Mouse (Mus musculus): ENCODE measurements around the gene Tmcc3.
"Not testable (repeated sequence)": the region's sequence is repeated elsewhere in the genome, so short reads cannot be mapped to it uniquely, and the experiment has no call there.

The Tmcc3 gene

GRCm38 (mm10) chr10:94575958-94576357 is 264.2 kb downstream of the Tmcc3 start:
- ATAC-seq (ENCODE audit: low TSS enrichment): peak; percentile 50; the same call in 1 of the 2 replicates

DNA sequence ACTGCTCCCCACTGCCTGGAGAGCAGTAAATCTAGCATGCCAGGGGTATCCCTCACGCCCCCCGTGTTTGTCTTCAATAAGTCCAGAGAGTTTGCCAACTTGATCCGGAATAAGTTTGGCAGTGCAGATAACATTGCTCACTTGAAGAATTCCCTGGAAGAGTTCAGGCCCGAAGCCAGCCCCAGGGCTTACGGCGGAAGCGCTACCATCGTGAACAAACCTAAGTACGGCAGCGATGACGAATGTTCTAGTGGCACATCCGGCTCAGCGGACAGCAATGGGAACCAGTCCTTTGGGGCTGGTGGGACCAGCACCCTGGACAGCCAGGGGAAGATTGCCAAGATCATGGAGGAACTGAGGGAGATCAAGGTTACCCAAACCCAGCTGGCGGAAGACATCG is 267.1 kb downstream of the Tmcc3 start:
- no peak for ATAC-seq (ENCODE audit: low TSS enrichment)

GRCm38 (mm10) chr10:94581384-94581783 is 269.6 kb downstream of the Tmcc3 start:
- ATAC-seq (ENCODE audit: low TSS enrichment): no peak

DNA sequence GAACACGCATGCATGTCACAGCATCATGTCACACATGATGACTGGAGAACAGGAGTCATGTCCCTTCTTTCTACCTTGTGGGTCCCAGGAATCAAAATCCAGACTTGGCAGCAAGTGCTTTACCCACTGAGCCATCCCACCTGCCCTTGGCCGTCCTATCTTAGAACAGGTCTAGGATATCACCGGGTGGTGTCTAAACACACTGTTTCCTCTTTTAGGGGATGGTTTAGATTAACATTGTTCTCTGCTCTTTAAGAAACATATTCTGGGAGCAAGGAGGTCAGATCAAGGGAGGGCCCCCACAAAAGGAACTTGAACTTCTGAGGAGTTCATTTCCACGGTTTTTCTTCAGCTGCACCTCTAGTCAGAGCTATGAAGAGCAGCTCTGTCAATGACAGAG is 272.0 kb downstream of the Tmcc3 start:
- no peak for ATAC-seq (ENCODE audit: low TSS enrichment)

GRCm38 (mm10) chr10:94584851-94585359 is 273.2 kb downstream of the Tmcc3 start:
- peak; percentile 86 for ATAC-seq (ENCODE audit: low TSS enrichment)

GRCm38 (mm10) chr10:94585819-94586218 is 274.1 kb downstream of the Tmcc3 start:
- no peak for ATAC-seq (ENCODE audit: low TSS enrichment)

GRCm38 (mm10) chr10:94588976-94589375 is 277.2 kb downstream of the Tmcc3 start:
- no peak for ATAC-seq (ENCODE audit: low TSS enrichment)

DNA sequence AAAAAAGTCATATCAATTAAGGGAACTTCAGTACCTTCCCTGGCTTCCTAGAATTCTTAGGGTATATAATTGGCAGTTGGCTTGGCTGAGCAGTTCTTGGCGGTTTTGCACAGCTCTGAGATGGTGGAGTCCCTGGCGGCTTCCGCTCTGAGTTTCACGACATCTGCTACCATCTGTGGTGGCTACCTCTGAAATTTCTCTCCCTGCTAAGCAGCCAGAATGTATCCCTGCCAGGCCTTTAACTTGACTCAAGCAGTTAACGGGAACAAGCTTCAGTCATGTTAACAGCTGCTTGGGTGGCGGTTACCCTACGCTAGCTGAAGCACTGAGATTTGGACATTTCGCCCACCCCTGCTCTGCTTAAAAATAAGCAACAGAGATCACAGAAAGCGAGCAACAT is 284.0 kb downstream of the Tmcc3 start:
- ATAC-seq (ENCODE audit: low TSS enrichment): peak; percentile 98

- ATAC-seq (ENCODE audit: low TSS enrichment): not testable (repeated sequence)
These were observed 288.1 kb downstream of the Tmcc3 start for GRCm38 (mm10) chr10:94599846-94600245.

- ATAC-seq (ENCODE audit: low TSS enrichment): no peak
These were observed 289.3 kb downstream of the Tmcc3 start for GRCm38 (mm10) chr10:94601034-94601433.

GRCm38 (mm10) chr10:94605491-94605890 is 293.7 kb downstream of the Tmcc3 start:
- no peak for ATAC-seq (ENCODE audit: low TSS enrichment)

DNA sequence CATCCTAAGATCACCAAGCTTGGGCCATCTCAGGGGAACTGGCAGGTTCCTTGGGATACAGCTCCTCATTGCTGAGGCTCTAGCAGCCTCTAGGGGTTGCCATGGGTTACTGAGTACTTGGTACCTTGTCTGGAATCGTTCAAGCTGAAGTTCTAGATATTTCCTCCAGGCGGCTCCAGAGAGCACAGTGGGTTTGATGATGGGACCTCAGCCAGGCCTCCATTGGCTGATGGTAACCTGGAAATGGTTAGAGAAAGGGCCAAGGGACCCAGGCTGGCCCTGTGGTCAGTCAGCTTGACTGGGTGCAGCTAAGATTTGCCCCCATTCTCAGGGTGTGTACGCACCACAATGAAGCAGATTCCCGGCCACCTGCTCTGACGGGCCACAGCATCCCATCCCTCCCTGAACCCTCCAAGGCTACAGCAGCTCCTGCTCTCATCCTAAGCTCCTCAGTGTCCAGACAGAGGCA is 297.6 kb downstream of the Tmcc3 start:
- peak; percentile 99 for ATAC-seq (ENCODE audit: low TSS enrichment)

DNA sequence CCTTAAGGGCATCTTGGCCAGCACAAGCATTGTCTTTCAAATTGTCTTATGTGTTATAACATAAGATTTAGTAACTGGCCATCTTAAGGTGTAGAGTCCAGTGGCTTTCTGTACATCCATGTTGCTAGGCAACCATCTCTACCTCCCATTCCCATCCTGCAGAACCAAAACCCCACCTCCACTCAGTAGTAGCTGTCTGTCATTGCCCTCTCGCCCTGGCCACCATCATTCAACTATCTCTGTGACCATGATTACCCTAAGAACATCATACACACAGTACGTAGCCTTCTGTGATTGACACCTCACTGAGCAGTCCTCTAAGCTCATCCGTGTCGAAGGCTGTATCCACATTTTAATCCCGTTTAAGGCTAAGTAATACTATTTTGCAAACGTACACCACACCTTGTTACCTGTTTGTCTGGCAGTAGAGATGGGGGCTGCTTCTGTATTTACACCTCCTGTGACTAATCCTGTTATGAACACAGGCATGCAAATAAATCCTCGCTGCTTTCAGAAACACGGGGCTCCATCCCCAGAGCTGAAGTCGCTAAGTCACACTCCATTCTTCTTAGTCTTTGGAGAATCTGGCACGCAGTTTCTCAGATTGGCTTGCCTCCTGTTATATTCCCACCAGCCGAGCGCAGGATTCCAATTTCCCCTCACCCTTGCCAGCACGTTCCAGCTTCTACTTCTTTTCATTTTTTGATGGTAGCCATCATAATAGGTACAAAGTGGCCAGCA is 299.6 kb downstream of the Tmcc3 start:
- ATAC-seq (ENCODE audit: low TSS enrichment): no peak

GRCm38 (mm10) chr10:94611969-94612440 is 300.3 kb downstream of the Tmcc3 start:
- no peak for ATAC-seq (ENCODE audit: low TSS enrichment)

DNA sequence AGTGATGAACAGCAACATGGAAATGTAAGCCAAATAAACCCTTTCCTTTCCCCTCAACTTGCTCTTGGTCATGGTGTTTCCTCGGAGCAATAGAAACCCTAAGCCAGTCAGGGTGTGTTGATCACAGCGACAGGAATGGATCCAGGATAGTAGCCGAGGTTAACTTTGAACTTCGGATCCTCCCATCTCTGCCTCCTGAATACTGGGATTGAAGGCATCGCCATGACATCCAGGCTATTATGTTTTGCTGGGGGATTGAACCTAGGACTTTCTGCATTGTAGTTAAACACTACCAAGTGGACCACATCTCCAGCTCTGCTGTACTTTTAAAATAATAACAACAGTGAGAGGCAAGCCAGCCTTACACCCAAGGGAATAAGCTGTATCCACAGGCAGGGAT is 307.8 kb downstream of the Tmcc3 start:
- ATAC-seq (ENCODE audit: low TSS enrichment): no peak

GRCm38 (mm10) chr10:94620561-94620960 is 308.8 kb downstream of the Tmcc3 start:
- ATAC-seq (ENCODE audit: low TSS enrichment): peak; percentile 7; the same call in 1 of the 2 replicates

GRCm38 (mm10) chr10:94621420-94622225 is 309.9 kb downstream of the Tmcc3 start:
- ATAC-seq (ENCODE audit: low TSS enrichment): no peak

- ATAC-seq (ENCODE audit: low TSS enrichment): no peak
These were observed 310.5 kb downstream of the Tmcc3 start for GRCm38 (mm10) chr10:94622281-94622680.

GRCm38 (mm10) chr10:94622828-94623227 is 311.1 kb downstream of the Tmcc3 start:
- no peak for ATAC-seq (ENCODE audit: low TSS enrichment)

DNA sequence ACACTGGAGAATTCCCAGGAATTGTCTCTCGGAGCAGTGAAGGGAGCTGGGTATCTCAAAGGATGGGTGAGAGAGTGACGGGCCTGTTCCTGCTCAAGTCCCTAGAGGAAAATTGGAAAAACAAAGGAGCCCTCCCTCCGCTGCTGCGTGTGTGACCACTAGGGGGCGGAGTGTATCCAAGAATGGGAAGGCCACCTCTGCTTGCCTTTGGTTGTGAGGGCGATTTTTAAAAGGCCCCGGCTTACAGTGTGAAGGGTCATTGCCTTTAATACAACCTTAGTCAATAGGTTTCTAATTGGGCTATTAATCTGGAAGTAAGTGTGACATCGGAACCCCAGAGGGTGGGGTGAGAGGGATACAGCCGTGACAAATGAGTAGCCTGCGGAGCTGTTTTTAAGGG is 311.9 kb downstream of the Tmcc3 start:
- ATAC-seq (ENCODE audit: low TSS enrichment): peak; percentile 91

- ATAC-seq (ENCODE audit: low TSS enrichment): no peak
These were observed 313.3 kb downstream of the Tmcc3 start for GRCm38 (mm10) chr10:94625036-94625435.

DNA sequence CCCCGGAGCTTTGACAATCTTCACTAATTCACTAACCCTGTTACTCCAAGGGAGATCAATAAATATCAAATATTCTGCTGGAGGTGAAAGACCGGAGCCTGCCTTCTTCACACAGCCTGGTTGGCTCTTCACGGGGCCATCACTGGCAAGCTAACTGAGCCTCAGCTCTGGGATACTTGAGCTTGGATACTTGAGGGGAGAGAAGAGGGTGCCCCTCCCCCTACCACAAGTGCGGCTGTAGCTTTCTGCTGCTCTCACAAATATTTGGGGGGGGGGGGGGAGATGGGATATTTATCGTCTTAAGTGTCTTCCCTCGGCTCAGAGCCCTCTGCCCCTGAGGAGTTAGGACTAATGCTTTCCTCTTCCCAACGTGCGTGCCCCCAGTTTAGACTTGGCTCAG is 313.9 kb downstream of the Tmcc3 start:
- no peak for ATAC-seq (ENCODE audit: low TSS enrichment)

Measured in frontal cortex, adult (tissue).